33 mouse cellular contexts compared by ENCODE assay signal in genomic region chr17:86911261-86911660, GRCm38 (mm10). TPM values are rescaled to one million over a fixed set of nuclear protein-coding genes. Genes with fewer than 3 reads are reported as not detected.
A peak's percentile ranks its signal among the peaks of the same experiment; 100 is the strongest.
DNase-seq lines count a peak whose midpoint lies in the region; ATAC-seq lines count a peak whose summit lies in the region.
"Had no signal": no experiment of that assay in that cellular context is flagged by ENCODE, and none has a peak within 500 bp of the region (broad histone marks: within the 10 kb centered on the region; RNA-seq: fewer than 3 reads in every experiment).

No protein-coding gene starts in this region.

- H3K9me3 ChIP-seq in forebrain, embryonic 10.5 days, result no peaks in the 10 kb centered on the region
- no peaks in the 10 kb centered on the region for H3K9me3 ChIP-seq in forebrain, embryonic 14.5 days (replicated peaks; ENCODE audit: control insufficient read depth, low read length)
- no peaks in the 10 kb centered on the region for H3K9me3 ChIP-seq in hindbrain, embryonic 10.5 days
- H3K9me3 ChIP-seq in hindbrain, embryonic 13.5 days, result no peaks in the 10 kb centered on the region
- no peaks in the 10 kb centered on the region for H3K9me3 ChIP-seq in liver, embryonic 11.5 days (ENCODE audit: control insufficient read depth, low read length)
- no peaks in the 10 kb centered on the region for H3K9me3 ChIP-seq in limb, embryonic 10.5 days (replicated peaks)
- H3K9me3 ChIP-seq: embryonic facial prominence, embryonic 12.5 days; hindbrain, embryonic 12.5 days; limb, embryonic 15.5 days; midbrain, embryonic 12.5 days had no signal

- H3K27ac ChIP-seq in forebrain, embryonic 10.5 days, result no peak overlapping the region
- H3K27ac ChIP-seq in forebrain, embryonic 14.5 days (ENCODE audit: low read depth, low read length), result no peak overlapping the region
- no peak overlapping the region for H3K27ac ChIP-seq in hindbrain, embryonic 10.5 days
- no peak overlapping the region for H3K27ac ChIP-seq in hindbrain, embryonic 13.5 days
- no peak overlapping the region for H3K27ac ChIP-seq in liver, embryonic 11.5 days (ENCODE audit: low read depth, low read length)
- no peak overlapping the region for H3K27ac ChIP-seq in limb, embryonic 10.5 days
- H3K27ac ChIP-seq: embryonic facial prominence, embryonic 12.5 days; hindbrain, embryonic 12.5 days; limb, embryonic 15.5 days; midbrain, embryonic 12.5 days; neural tube, embryonic 12.5 days had no signal

- no peak overlapping the region for H3K4me2 ChIP-seq in forebrain, embryonic 14.5 days (ENCODE audit: low read length)
- H3K4me2 ChIP-seq in hindbrain, embryonic 13.5 days, result no peak overlapping the region
- H3K4me2 ChIP-seq in liver, embryonic 11.5 days, result no peak overlapping the region
- H3K4me2 ChIP-seq: embryonic facial prominence, embryonic 12.5 days; heart, embryonic 11.5 days; hindbrain, embryonic 12.5 days; limb, embryonic 15.5 days; midbrain, embryonic 12.5 days; neural tube, embryonic 12.5 days had no signal

- H3K36me3 ChIP-seq in forebrain, embryonic 10.5 days (replicated peaks), result no peaks in the 10 kb centered on the region
- H3K36me3 ChIP-seq in forebrain, embryonic 14.5 days (ENCODE audit: control insufficient read depth, insufficient read depth, low read length), result no peaks in the 10 kb centered on the region
- H3K36me3 ChIP-seq in hindbrain, embryonic 10.5 days, result no peaks in the 10 kb centered on the region
- H3K36me3 ChIP-seq in hindbrain, embryonic 13.5 days, result no peaks in the 10 kb centered on the region
- H3K36me3 ChIP-seq in liver, embryonic 11.5 days (ENCODE audit: control insufficient read depth, insufficient read depth, low read length), result no peaks in the 10 kb centered on the region
- H3K36me3 ChIP-seq in limb, embryonic 10.5 days, result no peaks in the 10 kb centered on the region
- H3K36me3 ChIP-seq: embryonic facial prominence, embryonic 12.5 days; hindbrain, embryonic 12.5 days; limb, embryonic 15.5 days; midbrain, embryonic 12.5 days; neural tube, embryonic 12.5 days had no signal

- WGBS in forebrain, embryonic 10.5 days, result 70% methylated on average over 5 of the region's 5 CpGs
- WGBS in forebrain, embryonic 14.5 days, result 66% methylated on average over 5 of the region's 5 CpGs
- 62% methylated on average over 5 of the region's 5 CpGs for WGBS in hindbrain, embryonic 10.5 days
- WGBS in hindbrain, embryonic 13.5 days, result 59% methylated on average over 5 of the region's 5 CpGs
- 53% methylated on average over 5 of the region's 5 CpGs for WGBS in liver, embryonic 11.5 days
- 72% methylated on average over 5 of the region's 5 CpGs for WGBS in limb, embryonic 10.5 days

- H3K4me3 ChIP-seq in forebrain, embryonic 10.5 days, result no peak overlapping the region
- no peak overlapping the region for H3K4me3 ChIP-seq in forebrain, embryonic 14.5 days (ENCODE audit: low read depth, low read length)
- no peak overlapping the region for H3K4me3 ChIP-seq in hindbrain, embryonic 10.5 days
- H3K4me3 ChIP-seq in hindbrain, embryonic 13.5 days, result no peak overlapping the region
- H3K4me3 ChIP-seq in liver, embryonic 11.5 days (ENCODE audit: low read depth, low read length), result no peak overlapping the region
- H3K4me3 ChIP-seq in limb, embryonic 10.5 days, result no peak overlapping the region
- H3K4me3 ChIP-seq: embryonic facial prominence, embryonic 12.5 days; hindbrain, embryonic 12.5 days; limb, embryonic 15.5 days; megakaryocyte, embryonic 14.5 days; midbrain, embryonic 12.5 days; myocyte; neural tube, embryonic 12.5 days had no signal

- H3K9ac ChIP-seq in forebrain, embryonic 14.5 days (ENCODE audit: low read length), result no peak overlapping the region
- no peak overlapping the region for H3K9ac ChIP-seq in hindbrain, embryonic 13.5 days
- no peak overlapping the region for H3K9ac ChIP-seq in liver, embryonic 11.5 days (ENCODE audit: low read depth, low read length)
- H3K9ac ChIP-seq: embryonic facial prominence, embryonic 12.5 days; forebrain, postnatal 0 days; hindbrain, embryonic 12.5 days; limb, embryonic 15.5 days; midbrain, embryonic 12.5 days; neural tube, embryonic 12.5 days had no signal

- H3K4me1 ChIP-seq in forebrain, embryonic 10.5 days, result peaks cover 4% of the 10 kb centered on the region; the same call in 1 of the 2 replicates
- H3K4me1 ChIP-seq in forebrain, embryonic 14.5 days (ENCODE audit: control insufficient read depth, insufficient read depth, low read length), result no peaks in the 10 kb centered on the region
- peaks cover 12% of the 10 kb centered on the region; the same call in 1 of the 2 replicates for H3K4me1 ChIP-seq in hindbrain, embryonic 10.5 days (replicated peaks)
- no peaks in the 10 kb centered on the region for H3K4me1 ChIP-seq in hindbrain, embryonic 13.5 days (replicated peaks)
- H3K4me1 ChIP-seq in liver, embryonic 11.5 days (replicated peaks; ENCODE audit: control insufficient read depth, insufficient read depth, low read length), result no peaks in the 10 kb centered on the region
- peaks cover 6% of the 10 kb centered on the region; the same call in 1 of the 2 replicates for H3K4me1 ChIP-seq in limb, embryonic 10.5 days
- H3K4me1 ChIP-seq: hindbrain, embryonic 12.5 days; midbrain, embryonic 12.5 days; neural tube, embryonic 12.5 days had no signal

- ATAC-seq in forebrain, embryonic 14.5 days, result no peak
- ATAC-seq in hindbrain, embryonic 13.5 days (ENCODE audit: low FRiP score), result no peak
- ATAC-seq in liver, embryonic 11.5 days (replicated peaks; ENCODE audit: low FRiP score), result no peak
- ATAC-seq: forebrain, postnatal 0 days; lung, postnatal 0 days had no signal

- peaks cover 22% of the 10 kb centered on the region for H3K27me3 ChIP-seq in forebrain, embryonic 10.5 days (ENCODE audit: poor library complexity, severe bottlenecking)
- no peaks in the 10 kb centered on the region for H3K27me3 ChIP-seq in forebrain, embryonic 14.5 days (replicated peaks; ENCODE audit: control insufficient read depth, insufficient read depth, low read length)
- peaks cover 6% of the 10 kb centered on the region; the same call in 1 of the 2 replicates for H3K27me3 ChIP-seq in hindbrain, embryonic 10.5 days (ENCODE audit: insufficient read depth, poor library complexity, severe bottlenecking)
- peaks cover 15% of the 10 kb centered on the region for H3K27me3 ChIP-seq in hindbrain, embryonic 13.5 days
- no peaks in the 10 kb centered on the region for H3K27me3 ChIP-seq in liver, embryonic 11.5 days (replicated peaks; ENCODE audit: control insufficient read depth, insufficient read depth, low read length)
- H3K27me3 ChIP-seq in limb, embryonic 10.5 days (ENCODE audit: low read depth, poor library complexity, severe bottlenecking), result peaks cover 15% of the 10 kb centered on the region; the same call in 1 of the 2 replicates
- H3K27me3 ChIP-seq: CH12.LX; embryonic facial prominence, embryonic 12.5 days; neural tube, embryonic 12.5 days had no signal

- peak; percentile 12 for DNase-seq in forebrain, embryonic 10.5 days (ENCODE audit: extremely low spot score, low spot score)
- DNase-seq in forebrain, embryonic 14.5 days (ENCODE audit: low spot score), result no peak
- peak; percentile 1 for DNase-seq in hindbrain, embryonic 10.5 days (ENCODE audit: low spot score)
- DNase-seq in liver, embryonic 11.5 days (ENCODE audit: low spot score), result peak; percentile 28
- DNase-seq in liver, result no peak
- DNase-seq in limb, embryonic 10.5 days (ENCODE audit: low spot score), result peak; percentile 25
- no peak for DNase-seq in ovary, postnatal 36 days (ENCODE audit: low spot score)
- DNase-seq: adrenal gland, adult 8-10 months; cerebellum, adult 2 months; cerebellum, postnatal 36 days; forebrain, postnatal 0 days; heart, postnatal 10 days; kidney, adult 11 months; kidney, postnatal 14 days; left cerebral cortex, postnatal 4 days; lung, adult 18-20 months; lung, postnatal 4 days; thymus, postnatal 14 days had no signal

RNA-seq across cellular contexts. Expression of gene Tmem247, which starts 5.9 kb away (rescaled TPM):
- polyA plus RNA-seq in forebrain, embryonic 10.5 days (2016; fragmentation: Nextera tagmentation; extraction: Ambion mirVana), result not detected in 2 replicates
- not detected in 2 replicates for polyA plus RNA-seq in forebrain, embryonic 14.5 days (2014; fragmentation: Nextera tagmentation; extraction: Ambion mirVana)
- polyA plus RNA-seq in hindbrain, embryonic 10.5 days (2016; fragmentation: Nextera tagmentation; extraction: Ambion mirVana), result not detected in 2 replicates
- not detected in 2 replicates for polyA plus RNA-seq in hindbrain, embryonic 13.5 days (2015; fragmentation: Nextera tagmentation; extraction: Ambion mirVana)
- polyA plus RNA-seq in liver, embryonic 11.5 days (2014; fragmentation: Nextera tagmentation; extraction: Ambion mirVana), result not detected in 2 replicates
- polyA plus RNA-seq in limb, embryonic 10.5 days (2016; fragmentation: Nextera tagmentation; extraction: Ambion mirVana), result not detected in 2 replicates
- polyA plus RNA-seq: C2C12; cerebellum, adult 2 months; embryonic facial prominence, embryonic 12.5 days; forebrain, embryonic 11.5 days; forebrain, postnatal 0 days; heart, embryonic 11.5 days; hindbrain, embryonic 12.5 days; kidney, embryonic 14.5 days; limb, embryonic 15.5 days; lung, postnatal 0 days; midbrain, embryonic 12.5 days; midbrain, postnatal 0 days; myocyte; neural tube, embryonic 12.5 days had no signal

RNA-seq across cellular contexts. Expression of gene Atp6v1e2, which starts 36.4 kb away (rescaled TPM):
- polyA plus RNA-seq in forebrain, embryonic 10.5 days (2016; fragmentation: Nextera tagmentation; extraction: Ambion mirVana), result not detected in 2 replicates
- polyA plus RNA-seq in forebrain, embryonic 14.5 days (2014; fragmentation: Nextera tagmentation; extraction: Ambion mirVana), result not detected in 2 replicates
- not detected in 2 replicates for polyA plus RNA-seq in hindbrain, embryonic 10.5 days (2016; fragmentation: Nextera tagmentation; extraction: Ambion mirVana)
- not detected in 2 replicates for polyA plus RNA-seq in hindbrain, embryonic 13.5 days (2015; fragmentation: Nextera tagmentation; extraction: Ambion mirVana)
- not detected in 2 replicates for polyA plus RNA-seq in liver, embryonic 11.5 days (2014; fragmentation: Nextera tagmentation; extraction: Ambion mirVana)
- not detected in 2 replicates for polyA plus RNA-seq in limb, embryonic 10.5 days (2016; fragmentation: Nextera tagmentation; extraction: Ambion mirVana)
- polyA plus RNA-seq: C2C12; cerebellum, adult 2 months; embryonic facial prominence, embryonic 12.5 days; forebrain, embryonic 11.5 days; heart, embryonic 11.5 days; hindbrain, embryonic 12.5 days; kidney, embryonic 14.5 days; limb, embryonic 15.5 days; lung, postnatal 0 days; midbrain, postnatal 0 days; myocyte; neural tube, embryonic 12.5 days had no signal

RNA-seq across cellular contexts. Expression of gene Rhoq, which starts 51.6 kb away (rescaled TPM):
- polyA plus RNA-seq in forebrain, embryonic 10.5 days (2016; fragmentation: Nextera tagmentation; extraction: Ambion mirVana), result 8.1 and 8.2 TPM in 2 replicates
- 5.2 and 6.2 TPM in 2 replicates for polyA plus RNA-seq in forebrain, embryonic 14.5 days (2014; fragmentation: Nextera tagmentation; extraction: Ambion mirVana)
- polyA plus RNA-seq in hindbrain, embryonic 10.5 days (2016; fragmentation: Nextera tagmentation; extraction: Ambion mirVana), result 8.4 and 9.7 TPM in 2 replicates
- polyA plus RNA-seq in hindbrain, embryonic 13.5 days (2015; fragmentation: Nextera tagmentation; extraction: Ambion mirVana), result 6.2 and 6.9 TPM in 2 replicates
- polyA plus RNA-seq in liver, embryonic 11.5 days (2014; fragmentation: Nextera tagmentation; extraction: Ambion mirVana), result 5.2 and 6.5 TPM in 2 replicates
- polyA plus RNA-seq in limb, embryonic 10.5 days (2016; fragmentation: Nextera tagmentation; extraction: Ambion mirVana), result 10.5 and 13.3 TPM in 2 replicates

Comparison
In these comparisons a context has a peak if more than half of its experiments do, and no peak if none do; other contexts are left out.
1. DNase-seq: peak in forebrain, embryonic 10.5 days (single experiment), hindbrain, embryonic 10.5 days (single experiment), liver, embryonic 11.5 days (single experiment) and limb, embryonic 10.5 days (single experiment); none in forebrain, embryonic 14.5 days (single experiment), liver (single experiment) and ovary, postnatal 36 days (single experiment).